Mouse (Mus musculus) effector memory CD4-positive, alpha-beta T cell, adult 5 months (primary cell): ENCODE results near the gene BC030867. TPM values are rescaled to one million over a fixed set of nuclear protein-coding genes. Genes with fewer than 3 reads are reported as not detected.

Experiments used
- polyA plus RNA-seq: library from polyadenylated mRNA; unstranded; fragments of 100-300 nt; shearing (Covaris generic); gene quantifications from one replicate; pipeline ENCODE4 v1.2.1, GENCODE M21; 2017

Gene BC030867
- polyA plus RNA-seq: not detected

DNA sequence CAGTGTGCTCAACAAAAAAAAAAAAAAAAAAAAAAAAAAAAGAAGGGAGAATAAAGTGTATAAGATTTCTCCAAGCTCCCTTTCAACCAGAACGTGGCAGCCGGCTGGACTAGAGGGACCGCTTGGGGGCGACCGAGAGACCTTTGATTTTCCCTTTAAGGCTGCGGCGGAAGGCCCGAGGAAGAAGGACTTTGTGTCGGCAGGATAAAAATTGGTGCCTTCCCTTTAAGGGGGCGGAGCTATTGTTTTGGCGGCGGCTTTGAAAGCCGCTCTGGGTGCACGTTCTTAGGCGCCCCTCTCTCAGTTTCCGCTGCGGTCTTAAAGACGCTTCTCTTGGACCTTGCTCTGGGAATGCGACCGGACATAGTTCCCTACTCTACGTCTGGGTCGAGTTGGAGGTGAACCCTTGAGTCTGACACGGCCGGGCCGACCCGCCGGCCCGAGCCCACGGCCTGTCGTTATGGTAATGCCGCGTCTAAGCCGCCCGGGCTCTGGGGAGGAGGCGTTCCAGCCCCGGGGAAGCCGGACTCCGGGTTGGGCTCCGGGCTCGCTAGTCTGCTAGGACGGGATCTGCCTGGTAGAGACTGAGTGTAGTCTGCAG is at the start of gene BC030867:
Gene BC030867 (plus strand): TSS at position 253 of the 601 bp plus-strand sequence.

DNA sequence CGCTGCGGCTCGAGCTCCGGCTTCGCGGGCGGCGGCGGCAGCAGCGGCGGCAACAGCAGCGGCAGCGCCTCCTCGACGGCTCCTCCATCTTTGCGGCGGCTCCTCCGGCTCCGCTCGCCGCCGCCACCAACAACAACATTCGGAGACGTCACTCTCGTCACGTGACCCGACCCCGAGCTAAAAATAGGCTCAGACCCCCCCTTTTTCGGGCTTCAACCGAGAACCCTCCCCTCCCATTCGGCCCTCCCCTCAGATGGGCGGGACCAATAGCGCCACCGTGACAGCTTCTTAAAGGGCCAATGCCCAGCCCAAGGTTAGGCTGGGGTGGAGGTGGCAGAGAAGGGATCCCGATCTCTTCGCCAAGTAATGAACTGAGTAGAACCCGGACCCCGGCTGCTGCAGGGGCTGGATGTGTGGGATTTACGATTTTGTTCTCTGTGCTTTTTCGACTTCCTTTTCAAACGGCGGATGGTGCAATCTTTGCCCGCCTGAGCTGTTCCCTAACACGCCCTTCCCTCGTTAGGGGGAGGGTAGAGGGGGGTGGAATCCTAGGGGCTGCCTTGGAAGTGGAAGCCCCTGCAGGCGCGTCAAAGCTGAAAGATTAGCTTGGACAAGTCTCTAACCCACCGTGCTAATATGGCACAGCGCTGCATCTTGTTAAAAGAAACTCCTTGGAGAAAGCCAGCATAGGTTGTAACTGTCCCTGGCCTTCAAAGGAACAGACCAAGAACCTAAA is 18.5 kb upstream of the BC030867 start, which contains the start of gene Hdac5:
Gene Hdac5 (minus strand): TSS at position 161 of the 736 bp plus-strand sequence.

DNA sequence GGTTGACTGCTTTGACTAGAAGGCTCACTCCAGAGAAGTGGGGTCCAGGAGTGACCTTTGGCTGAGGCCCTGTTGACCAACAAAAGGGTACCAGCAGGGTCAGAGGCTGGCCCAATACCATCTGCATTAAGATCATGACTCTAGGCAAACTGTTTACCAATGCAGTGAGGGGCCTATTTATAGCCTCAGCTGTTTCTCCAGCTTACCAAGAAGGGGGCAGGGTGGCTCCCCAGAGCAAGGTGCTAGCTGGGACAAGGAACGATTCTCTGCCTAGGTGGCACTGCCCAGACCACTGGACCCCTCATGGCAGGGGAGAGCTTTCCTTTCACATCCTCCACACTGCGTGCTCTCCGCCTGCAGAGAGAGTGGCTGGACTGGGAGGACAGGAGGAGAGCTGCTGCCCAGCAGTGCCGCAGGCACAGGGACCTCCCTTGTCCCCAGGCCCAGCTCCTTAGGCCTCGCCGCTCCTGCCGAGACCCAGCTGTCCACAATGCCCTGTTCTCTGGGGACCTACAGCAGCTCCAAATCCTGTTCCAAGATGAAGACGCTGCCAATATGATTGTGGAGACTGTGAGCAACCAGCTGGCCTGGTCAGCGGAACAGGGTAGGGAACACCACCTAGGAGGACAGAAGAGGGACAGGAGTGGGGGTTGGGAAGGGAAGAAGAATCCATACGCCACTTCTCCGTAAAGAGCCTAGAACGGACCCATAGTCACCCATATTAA is 20.0 kb downstream of the BC030867 start, which contains the start of gene Asb16:
Gene Asb16 (plus strand): TSS at position 224 of the 725 bp plus-strand sequence.

DNA sequence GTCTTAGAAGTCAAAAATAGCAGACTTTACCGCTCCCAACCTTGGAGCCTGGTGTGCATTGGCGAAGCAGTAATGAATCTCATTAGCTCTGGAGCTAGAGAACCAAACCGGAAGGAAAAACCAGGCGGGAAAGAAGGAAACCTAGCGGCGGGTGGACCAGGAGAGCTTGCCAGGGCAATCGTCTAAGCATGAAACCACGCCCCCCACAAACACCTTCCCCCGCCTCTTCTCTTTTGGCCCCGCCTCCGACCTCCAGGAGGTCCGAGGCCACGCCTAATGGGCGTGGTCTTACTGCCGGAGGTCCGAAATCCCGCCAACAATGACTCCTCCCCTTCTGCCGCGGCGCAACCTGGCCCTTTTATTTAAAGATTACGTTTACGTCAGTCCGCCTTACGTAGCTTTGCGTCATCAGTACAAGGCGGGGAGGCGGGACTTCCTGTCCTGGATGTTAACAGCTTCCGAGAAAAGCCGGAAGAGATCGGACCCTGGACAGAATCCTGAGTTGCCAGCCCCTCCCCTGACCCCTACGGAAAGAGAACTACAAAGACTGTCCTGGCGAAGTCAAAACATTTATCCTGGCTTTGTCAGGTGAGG is 35.9 kb downstream of the BC030867 start, which contains the start of gene Tmub2:
Gene Tmub2 (plus strand): TSS at position 431 of the 594 bp plus-strand sequence.

DNA sequence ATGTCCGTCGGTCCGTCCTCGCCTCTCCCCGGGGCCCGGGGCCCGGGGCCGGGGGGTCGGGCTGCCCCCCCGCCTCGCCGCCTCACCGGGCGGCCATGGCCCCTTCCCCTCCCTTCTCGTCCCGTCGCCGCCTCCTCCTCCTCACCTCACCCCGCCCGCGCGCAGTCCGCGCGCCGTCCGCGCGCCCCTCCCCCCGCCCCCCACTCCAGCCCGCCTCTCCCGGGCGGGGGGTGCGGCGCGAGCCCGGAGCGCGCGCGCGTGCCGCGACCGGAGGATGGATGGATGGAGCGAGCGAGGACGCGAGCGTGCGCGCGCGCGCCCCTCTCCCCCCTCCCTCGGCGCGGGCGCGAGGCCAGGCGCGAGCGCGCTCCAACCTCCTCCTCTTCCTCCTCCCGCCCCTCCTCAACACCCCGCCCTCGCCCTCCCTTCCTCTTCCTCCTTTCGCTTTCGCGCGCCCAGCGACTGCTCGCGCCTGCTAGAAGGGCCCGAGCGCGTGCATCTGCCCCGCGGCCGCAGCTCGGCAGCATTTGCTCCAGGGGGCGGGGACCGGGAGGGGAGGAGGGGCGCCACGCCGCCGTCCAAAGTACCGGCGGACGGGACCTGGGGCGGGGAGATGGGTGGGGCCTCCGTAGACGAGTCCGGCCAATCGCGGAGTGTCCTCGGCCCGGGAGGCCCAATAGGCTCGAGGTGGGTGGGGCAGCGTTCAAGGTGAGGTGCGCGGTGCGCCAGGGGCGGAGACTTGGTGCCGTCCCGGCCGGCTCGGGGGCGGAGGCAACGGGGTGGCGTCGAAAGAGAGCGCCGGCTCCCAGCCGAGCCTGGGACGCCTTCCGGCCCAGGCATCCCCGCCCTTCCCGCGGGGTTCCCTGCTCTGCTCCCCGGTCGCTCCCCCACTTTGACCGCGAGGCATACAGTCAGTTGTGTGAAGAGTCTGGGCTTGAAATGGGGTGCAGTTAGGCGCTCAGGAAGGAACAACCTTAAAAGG is 48.1 kb downstream of the BC030867 start, which contains the start of gene Atxn7l3:
Gene Atxn7l3 (minus strand): TSS at position 141 of the 982 bp plus-strand sequence.

Other genes with a start within 250 kb of the BC030867 start
- gene Mpp3, start 220.4 kb upstream of the BC030867 start, polyA plus RNA-seq: not detected
- not detected for gene Cd300lg, start 207.4 kb upstream of the BC030867 start, polyA plus RNA-seq
- 6.8 TPM for gene Mpp2, start 160.4 kb upstream of the BC030867 start, polyA plus RNA-seq
- gene Ppy, start 147.6 kb upstream of the BC030867 start, polyA plus RNA-seq: not detected
- not detected for gene Pyy, start 141.1 kb upstream of the BC030867 start, polyA plus RNA-seq
- not detected for gene Nags, start 103.4 kb upstream of the BC030867 start, polyA plus RNA-seq
- 3.8 TPM for gene Tmem101, start 92.5 kb upstream of the BC030867 start, polyA plus RNA-seq
- gene Lsm12, start 63.6 kb upstream of the BC030867 start, polyA plus RNA-seq: 76.2 TPM
- 36.5 TPM for gene G6pc3, start 59.3 kb upstream of the BC030867 start, polyA plus RNA-seq
- gene Hdac5, start 18.7 kb upstream of the BC030867 start, polyA plus RNA-seq: 46.4 TPM
- gene Asb16, start 19.9 kb downstream of the BC030867 start, polyA plus RNA-seq: not detected
- gene Tmub2, start 36.0 kb downstream of the BC030867 start, polyA plus RNA-seq: 44.8 TPM
- gene Atxn7l3, start 47.7 kb downstream of the BC030867 start, polyA plus RNA-seq: 18.1 TPM
- gene Ubtf, start 70.9 kb downstream of the BC030867 start, polyA plus RNA-seq: 110 TPM
- gene Slc4a1, start 117.3 kb downstream of the BC030867 start, polyA plus RNA-seq: not detected
- 6.6 TPM for gene Rundc3a, start 144.5 kb downstream of the BC030867 start, polyA plus RNA-seq
- 51.3 TPM for gene Slc25a39, start 159.1 kb downstream of the BC030867 start, polyA plus RNA-seq
- 22.9 TPM for gene Grn, start 181.4 kb downstream of the BC030867 start, polyA plus RNA-seq
- not detected for gene Fam171a2, start 198.8 kb downstream of the BC030867 start, polyA plus RNA-seq
- 1.7 TPM for gene Itga2b, start 221.2 kb downstream of the BC030867 start, polyA plus RNA-seq